Mouse (Mus musculus) mouse trophoblast stem cell (cell line): ENCODE measurements around the gene Fam183b.
"Not testable (repeated sequence)": the region's sequence is repeated elsewhere in the genome, so short reads cannot be mapped to it uniquely, and the experiment has no call there.

Experiments used
- in situ Hi-C, 2 experiments: fragments of 300-500 bp; cut with MseI, MboI; formaldehyde crosslinking; loops; 2 replicates in 1 of 2; 3 replicates in 1 of 2; pipeline ENCODE4 v1.15.1; 2025

The Fam183b gene

GRCm38 (mm10) chr11:58772888-58773287 lies 28.9 kb downstream of the Fam183b start, which contains the start of gene Olfr315:
TSS of gene Olfr315 (plus strand) at chr11:58773188.
- in situ Hi-C loops = no loop called here

- in situ Hi-C loops = no loop called here
These were observed 49.3 kb downstream of the Fam183b start, which contains the start of gene Olfr316 for GRCm38 (mm10) chr11:58752434-58752833. TSS of gene Olfr316 (plus strand) at chr11:58752734.

GRCm38 (mm10) chr11:58751096-58751495 lies 50.7 kb downstream of the Fam183b start:
- in situ Hi-C loops = not testable (repeated sequence)
